Mouse (Mus musculus): ENCODE measurements around the gene 1500009C09Rik. TPM values are rescaled to one million over a fixed set of nuclear protein-coding genes. Genes with fewer than 3 reads are reported as not detected.
A peak's percentile ranks its signal among the peaks of the same experiment; 100 is the strongest.

1500009C09Rik gene
- total RNA-seq (2012; rRNA removed) (not detected in 2 replicates), total RNA-seq (2014; rRNA removed) (not detected in 2 replicates), polyA plus RNA-seq (2012; ENCODE audit: insufficient read length, low read depth) (not detected in 2 replicates)

DNA sequence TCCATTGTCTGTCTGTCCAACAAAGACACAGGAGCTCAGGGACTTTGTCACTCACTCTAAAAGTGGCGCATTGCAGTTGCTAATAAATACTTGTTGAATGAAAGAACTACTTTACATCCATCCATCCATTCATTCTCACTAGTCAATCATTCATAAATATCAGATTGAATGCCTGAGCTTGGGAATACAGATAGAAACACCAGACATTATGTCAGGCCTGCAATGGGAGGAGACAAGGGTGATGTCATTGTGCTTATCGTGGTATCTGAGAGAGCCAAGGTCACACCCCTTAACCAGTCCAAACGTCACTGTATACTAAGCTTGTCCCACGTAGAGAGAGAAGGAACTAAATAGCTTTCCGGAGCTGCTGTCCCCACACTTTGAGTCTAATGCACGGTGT lies at the start of gene 1500009C09Rik:
Gene 1500009C09Rik, plus strand, starts transcription at position 301 of the 400 bp plus-strand sequence.
- H3K36me3 ChIP-seq (replicated peaks in 1 of 2; ENCODE audit: control insufficient read depth in 1 of 2, insufficient read depth in 1 of 2, low read length in 1 of 2), result no peaks in the 10 kb centered on the region
- no peak within 1 kb of the TSS for H3K9ac ChIP-seq (ENCODE audit: insufficient read depth, low read depth)
- TF ChIP-seq E2F4 (IDR thresholded peaks at IDR 0.05; ENCODE audit: insufficient replicate concordance, low read depth, low read length) (no peak), POLR2A (IDR thresholded peaks at IDR 0.05; ENCODE audit: low read depth, low read length) (no peak), HCFC1 (IDR thresholded peaks at IDR 0.05; ENCODE audit: low read depth, low read length) (no peak), ZKSCAN1 (IDR thresholded peaks at IDR 0.05; ENCODE audit: borderline replicate concordance, low read depth, low read length) (no peak), CHD2 (IDR thresholded peaks at IDR 0.05; ENCODE audit: low read length) (no peak), MAZ (IDR thresholded peaks at IDR 0.05; ENCODE audit: low read depth, low read length) (no peak), SMC3 (IDR thresholded peaks at IDR 0.05; ENCODE audit: low read depth, low read length) (no peak), ELF1 (IDR thresholded peaks at IDR 0.05; ENCODE audit: low read depth, low read length) (no peak)
- dilution Hi-C loops (cut with MboI; ENCODE audit: extremely low pct_ligation_motif_present, extremely low pct_unique_long_range_greater_than_20kb, low sequenced_read_pairs) (no loop called here), in situ Hi-C loops (cut with MboI; ENCODE audit: low pct_ligation_motif_present, low pct_unique_long_range_greater_than_20kb, low sequenced_read_pairs) (loop anchor here (25.0 kb wide), 1 partner anchor 835 kb away; the partner anchor contains the start of gene Serhl)
- no peak for DNase-seq (ENCODE audit: extremely low read depth)
- no peak within 1 kb of the TSS for H3K27ac ChIP-seq (ENCODE audit: insufficient read depth, low read depth)
- peaks cover 9% of the 10 kb centered on the region for H3K9me3 ChIP-seq (replicated peaks; ENCODE audit: low read length)
- H3K79me2 ChIP-seq (replicated peaks; ENCODE audit: control insufficient read depth, extremely low read depth, insufficient read depth, poor library complexity, severe bottlenecking), result no peaks in the 10 kb centered on the region
- H3K4me2 ChIP-seq (ENCODE audit: insufficient read depth, low read depth, poor library complexity, severe bottlenecking), result no peak within 1 kb of the TSS
- peaks cover 34% of the 10 kb centered on the region for H3K27me3 ChIP-seq (replicated peaks)
- H3K4me3 ChIP-seq (replicated peaks in 1 of 3; ENCODE audit: low read depth in 2 of 3, low read length in 2 of 3, poor library complexity in 1 of 3), result no peak within 1 kb of the TSS
- H3K4me1 ChIP-seq (ENCODE audit: control insufficient read depth in 1 of 2, insufficient read depth in 2 of 2), result peaks cover 8 to 14% of the 10 kb centered on the region in 2 experiments

DNA sequence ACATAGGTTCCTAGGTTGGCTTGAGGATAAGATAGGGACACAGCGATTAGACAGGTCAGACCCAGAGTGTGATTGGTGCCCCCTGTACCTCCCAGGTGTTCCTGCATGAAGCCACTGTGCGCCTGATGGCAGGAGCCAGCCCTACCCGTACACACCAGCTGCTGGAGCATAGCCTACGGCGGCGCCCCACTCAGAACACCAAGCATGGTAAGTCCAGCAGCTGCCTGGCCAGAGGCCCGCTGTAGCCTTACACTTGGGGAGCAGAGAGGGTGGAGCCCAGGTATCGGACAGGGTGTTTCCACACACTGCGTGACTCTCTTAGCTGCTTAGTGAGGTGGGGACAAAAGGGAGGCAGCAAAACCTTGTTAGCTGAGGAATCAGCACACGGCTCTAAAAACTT lies 49.1 kb upstream of the 1500009C09Rik start:
- H3K36me3 ChIP-seq (replicated peaks in 1 of 2; ENCODE audit: control insufficient read depth in 1 of 2, insufficient read depth in 1 of 2, low read length in 1 of 2), result peaks cover 92 to 99% of the 10 kb centered on the region in 2 experiments
- H3K9me3 ChIP-seq (replicated peaks; ENCODE audit: low read length), result peaks cover 9% of the 10 kb centered on the region
- H3K79me2 ChIP-seq (replicated peaks; ENCODE audit: control insufficient read depth, extremely low read depth, insufficient read depth, poor library complexity, severe bottlenecking), result peaks cover 5% of the 10 kb centered on the region; the same call in 1 of the 2 replicates
- H3K4me2 ChIP-seq (ENCODE audit: insufficient read depth, low read depth, poor library complexity, severe bottlenecking), result no peak overlapping the region
- H3K9ac ChIP-seq (ENCODE audit: insufficient read depth, low read depth), result no peak overlapping the region
- in situ Hi-C loops (cut with MboI; ENCODE audit: low pct_ligation_motif_present, low pct_unique_long_range_greater_than_20kb, low sequenced_read_pairs), result no loop called here
- no peak for TF ChIP-seq NELFE (IDR thresholded peaks at IDR 0.05; ENCODE audit: low read depth, low read length)
- TF ChIP-seq RCOR1 (conservative IDR thresholded peaks at IDR 0.05; ENCODE audit: low read depth, low read length), result no peak
- TF ChIP-seq ZC3H11A (IDR thresholded peaks at IDR 0.05; ENCODE audit: low read depth, low read length), result no peak
- TF ChIP-seq TCF12 (IDR thresholded peaks at IDR 0.05; ENCODE audit: low read depth, low read length), result no peak
- TF ChIP-seq UBTF (IDR thresholded peaks at IDR 0.05; ENCODE audit: low read depth, low read length), result no peak
- no peaks in the 10 kb centered on the region for H3K27me3 ChIP-seq (replicated peaks)
- H3K4me3 ChIP-seq (replicated peaks in 1 of 3; ENCODE audit: low read depth in 2 of 3, low read length in 2 of 3, poor library complexity in 1 of 3), result no peak overlapping the region
- peaks cover 6 to 38% of the 10 kb centered on the region in 2 experiments; a peak in 3 of 4 replicates for H3K4me1 ChIP-seq (ENCODE audit: control insufficient read depth in 1 of 2, insufficient read depth in 2 of 2)
- dilution Hi-C loops (cut with MboI; ENCODE audit: extremely low pct_ligation_motif_present, extremely low pct_unique_long_range_greater_than_20kb, low sequenced_read_pairs), result no loop called here
- DNase-seq (ENCODE audit: extremely low read depth), result no peak
- 0 out of 2 replicates have a peak overlapping the region, but pooled peaks have one; percentile 3 for H3K27ac ChIP-seq (ENCODE audit: insufficient read depth, low read depth)
